Mouse (Mus musculus) cerebellum, adult 2 months (tissue): ENCODE results near the gene Clint1. TPM values are rescaled to one million over a fixed set of nuclear protein-coding genes. Genes with fewer than 3 reads are reported as not detected.

Experiments used
- DNase-seq, 2 experiments: peaks; one replicate each; pipeline ENCODE4 v3.0.0; 2021
- H3K27ac ChIP-seq: fragments of 200-500 bp; 2 replicates; pipeline ENCODE4 v1.5.1; 2012; ENCODE audit warnings: low read length, control low read depth, inconsistent platforms; ENCODE audit not compliant: insufficient read depth
- H3K27me3 ChIP-seq: fragments of 200-500 bp; 2 replicates; pipeline ENCODE4 v1.6.1; 2012; ENCODE audit warnings: inconsistent platforms, mild to moderate bottlenecking, low read length, moderate library complexity; ENCODE audit not compliant: control insufficient read depth, insufficient read depth
- H3K4me1 ChIP-seq: fragments of 200-500 bp; 2 replicates; pipeline ENCODE4 v1.6.1; 2011; ENCODE audit warnings: low read length; ENCODE audit not compliant: control insufficient read depth, insufficient read depth
- H3K4me3 ChIP-seq: fragments of 200-500 bp; replicated peaks from 2 replicates; pipeline ENCODE3; 2011; ENCODE audit warnings: mild to moderate bottlenecking, low read depth, low read length, control low read depth; ENCODE audit not compliant: insufficient read depth
- CTCF ChIP-seq: fragments of 200-500 bp; IDR thresholded peaks from 2 replicates; pipeline ENCODE4 v1.5.1; 2011; ENCODE audit warnings: low read depth, mild to moderate bottlenecking, control low read depth, low read length, moderate library complexity, borderline replicate concordance; ENCODE audit not compliant: insufficient read depth
- POLR2A ChIP-seq: fragments of 200-500 bp; IDR thresholded peaks from 2 replicates; pipeline ENCODE4 v1.6.1; 2011; ENCODE audit warnings: low read length, control low read depth, borderline replicate concordance; ENCODE audit not compliant: insufficient read depth
- WGBS: fragments of 180-500 bp; shearing (Covaris S2); methylation state at CpG from one replicate; pipeline ENCODE4 v1.1.7; 2018; 5-methylcytosine and 5-hydroxymethylcytosine counted together
- polyA plus RNA-seq: library from polyadenylated mRNA; depleted of rRNA; stranded (reverse); fragments of >200 nt; gene quantifications from 2 replicates; pipeline ENCODE4 v1.2.3, GENCODE M21; 2012

Clint1 gene
- polyA plus RNA-seq, 1 experiment: 41.4 TPM

- H3K27ac ChIP-seq: no peak overlapping the region
- peaks cover 5% of the 10 kb centered on the region for H3K4me1 ChIP-seq
- H3K27me3 ChIP-seq: no peaks in the 10 kb centered on the region
- no peak for DNase-seq
- WGBS: 66% methylated on average over 7 of the region's 7 CpGs
- TF ChIP-seq POLR2A (no peak), CTCF (no peak)
- H3K4me3 ChIP-seq: no peak overlapping the region
These were observed 3.7 kb downstream of the Clint1 start for GRCm38 (mm10) chr11:45855407-45856148.

- WGBS: 72% methylated on average over 6 of the region's 6 CpGs
These were observed 4.3 kb downstream of the Clint1 start for GRCm38 (mm10) chr11:45856149-45856516.

GRCm38 (mm10) chr11:45861334-45861733 is 9.5 kb downstream of the Clint1 start:
- 84% methylated on average over 7 of the region's 7 CpGs for WGBS
- no peak for TF ChIP-seq POLR2A
- TF ChIP-seq CTCF: no peak

More at GRCm38 (mm10) chr11:45856149-45856516, 4.3 kb downstream of the Clint1 start:
- peaks cover 6% of the 10 kb centered on the region for H3K4me1 ChIP-seq
- H3K27ac ChIP-seq: no peak overlapping the region
- no peaks in the 10 kb centered on the region for H3K27me3 ChIP-seq
- TF ChIP-seq POLR2A: no peak
- TF ChIP-seq CTCF: no peak
- no peak for DNase-seq
- no peak overlapping the region for H3K4me3 ChIP-seq

GRCm38 (mm10) chr11:45864409-45864808 is 12.6 kb downstream of the Clint1 start:
- H3K4me1 ChIP-seq: peaks cover 2% of the 10 kb centered on the region; the same call in 1 of the 2 replicates
- TF ChIP-seq POLR2A: no peak
- TF ChIP-seq CTCF: no peak
- no peak overlapping the region for H3K27ac ChIP-seq
- H3K27me3 ChIP-seq: no peaks in the 10 kb centered on the region
- no peak for DNase-seq
- 96% methylated on average over 3 of the region's 3 CpGs for WGBS
- H3K4me3 ChIP-seq: no peak overlapping the region

More at GRCm38 (mm10) chr11:45861334-45861733, 9.5 kb downstream of the Clint1 start:
- H3K27me3 ChIP-seq: no peaks in the 10 kb centered on the region
- no peak for DNase-seq
- peaks cover 4% of the 10 kb centered on the region for H3K4me1 ChIP-seq
- H3K4me3 ChIP-seq: no peak overlapping the region
- H3K27ac ChIP-seq: no peak overlapping the region

GRCm38 (mm10) chr11:45865861-45866260 is 14.0 kb downstream of the Clint1 start:
- TF ChIP-seq POLR2A (no peak), CTCF (no peak)
- H3K4me3 ChIP-seq: no peak overlapping the region
- WGBS: 92% methylated on average over 2 of the region's 2 CpGs
- H3K4me1 ChIP-seq: no peaks in the 10 kb centered on the region
- no peak for DNase-seq
- H3K27ac ChIP-seq: no peak overlapping the region
- no peaks in the 10 kb centered on the region for H3K27me3 ChIP-seq

GRCm38 (mm10) chr11:45866534-45866933 is 14.7 kb downstream of the Clint1 start:
- TF ChIP-seq POLR2A (no peak), CTCF (no peak)
- no peaks in the 10 kb centered on the region for H3K27me3 ChIP-seq
- H3K4me3 ChIP-seq: no peak overlapping the region
- WGBS: 72% methylated on average over 4 of the region's 4 CpGs
- DNase-seq: no peak
- no peaks in the 10 kb centered on the region for H3K4me1 ChIP-seq
- H3K27ac ChIP-seq: no peak overlapping the region

GRCm38 (mm10) chr11:45873666-45874065 is 21.8 kb downstream of the Clint1 start:
- WGBS: 81% methylated on average over 1 of the region's 1 CpGs
- no peak overlapping the region for H3K4me3 ChIP-seq
- DNase-seq: no peak
- H3K27ac ChIP-seq: no peak overlapping the region
- TF ChIP-seq POLR2A (no peak), CTCF (no peak)
- no peaks in the 10 kb centered on the region for H3K27me3 ChIP-seq
- H3K4me1 ChIP-seq: no peaks in the 10 kb centered on the region

GRCm38 (mm10) chr11:45874251-45874650 is 22.4 kb downstream of the Clint1 start:
- Histone ChIP-seq H3K27me3 (no peaks in the 10 kb centered on the region), H3K27ac (no peak overlapping the region), H3K4me1 (no peaks in the 10 kb centered on the region), H3K4me3 (no peak overlapping the region)
- DNase-seq: no peak
- 94% methylated on average over 6 of the region's 6 CpGs for WGBS
- TF ChIP-seq POLR2A (no peak), CTCF (no peak)
